Mouse (Mus musculus): ENCODE data around the gene Gm45808. TPM values are rescaled to one million over a fixed set of nuclear protein-coding genes. Genes with fewer than 3 reads are reported as not detected.

The Gm45808 gene
- polyA plus RNA-seq, 1 experiment from 2014 or later, result not detected

DNA sequence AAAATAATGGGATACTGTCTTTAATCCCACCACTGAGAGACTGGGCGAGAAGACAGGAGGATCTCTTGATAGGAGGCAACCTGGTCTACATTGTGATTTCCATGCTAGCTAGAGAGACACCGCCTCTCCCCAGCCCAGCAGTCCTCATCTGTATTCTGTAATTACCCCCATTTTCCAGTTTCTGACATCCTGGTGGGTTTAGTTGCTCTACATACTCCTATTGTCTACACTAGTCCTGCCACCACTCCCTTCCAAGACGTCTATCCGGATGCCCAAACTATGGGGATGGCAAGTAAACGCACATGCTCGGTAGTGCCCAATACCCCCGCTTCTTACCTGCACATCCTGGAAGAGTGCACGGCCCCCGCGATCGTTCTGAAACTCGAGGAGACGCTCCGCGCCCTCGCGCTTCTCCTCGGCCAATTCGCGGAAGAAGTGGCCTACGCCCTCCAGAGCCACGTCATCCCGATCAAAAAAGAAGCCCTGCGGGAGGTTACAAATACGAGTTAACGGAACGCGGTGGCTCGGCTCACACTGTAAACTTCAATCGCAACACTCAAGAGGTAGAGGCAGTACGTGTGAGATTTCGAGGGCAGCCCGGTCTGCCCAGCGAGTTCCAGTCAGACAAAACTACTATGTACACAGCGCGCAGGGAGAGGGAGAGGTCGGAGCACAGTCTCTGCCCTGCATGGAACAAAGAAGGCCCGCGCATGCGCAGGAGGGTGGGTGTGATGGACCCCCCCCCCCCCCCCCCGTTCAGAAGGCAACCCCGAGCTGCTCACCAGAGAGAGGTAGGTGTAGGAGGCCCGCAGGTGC lies 27.7 kb downstream of the Gm45808 start:
- Histone ChIP-seq H3K4me2 (peak overlapping the region; percentile 76), H3K36me3 (peaks cover 51% of the 10 kb centered on the region), H3K9ac (peak overlapping the region; percentile 76), H3K9me3 (replicated peaks) (no peaks in the 10 kb centered on the region), H3K27me3 (no peaks in the 10 kb centered on the region), H3K27ac (peak overlapping the region; percentile 85), H3K4me1 (replicated peaks) (peaks cover 43% of the 10 kb centered on the region), H3K4me3 (peak overlapping the region; percentile 72)
- ATAC-seq (replicated peaks; ENCODE audit: insufficient number of reproducible peaks, insufficient read depth, low FRiP score, low read depth), result peak; percentile 72
- WGBS, result under 1% methylated on average over 42 of the region's 43 CpGs

DNA sequence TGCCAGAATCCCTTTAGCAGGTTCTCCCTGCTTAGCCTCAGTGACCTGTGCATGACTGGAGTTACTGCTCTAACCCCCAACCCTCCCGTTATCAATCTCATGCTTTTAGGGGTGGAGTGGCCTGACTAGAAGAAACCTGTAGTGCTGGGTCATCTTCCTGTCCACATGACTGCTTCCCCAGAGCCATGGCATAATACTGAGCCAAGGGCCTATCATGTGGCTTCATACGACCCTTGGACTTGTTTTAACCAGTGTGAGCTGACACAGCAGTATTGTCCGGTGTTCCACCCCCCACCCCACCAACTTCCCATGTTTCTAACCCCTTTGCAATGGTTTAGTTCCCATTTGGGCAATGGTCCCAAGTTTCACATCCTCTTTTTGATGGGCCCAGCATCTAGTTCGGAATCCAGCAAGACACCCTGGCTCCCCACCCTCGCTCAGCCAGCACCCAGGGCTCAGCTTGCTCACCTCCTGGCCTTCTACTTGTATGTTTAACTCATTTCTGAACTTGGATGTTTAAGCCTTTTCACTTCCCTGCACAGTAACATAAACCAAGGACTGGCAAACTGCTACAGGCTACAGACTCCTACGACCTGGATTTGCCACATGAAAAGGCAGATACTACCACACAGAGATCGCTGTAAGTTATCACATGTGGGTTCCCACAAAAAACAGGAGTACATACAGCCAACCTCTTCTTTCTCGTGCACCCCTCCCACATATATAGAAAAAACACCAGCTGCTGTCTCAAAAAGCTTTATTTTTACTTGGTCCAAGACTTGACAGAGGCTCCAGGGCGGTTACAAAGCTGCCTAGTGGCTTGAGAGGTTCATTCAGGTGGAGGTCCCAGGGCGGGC lies 29.2 kb downstream of the Gm45808 start:
- Histone ChIP-seq H3K27ac (peak overlapping the region; percentile 59), H3K4me2 (peak overlapping the region; percentile 76), H3K27me3 (no peaks in the 10 kb centered on the region), H3K36me3 (peaks cover 49% of the 10 kb centered on the region), H3K4me3 (peak overlapping the region; percentile 72), H3K4me1 (replicated peaks) (peaks cover 43% of the 10 kb centered on the region), H3K9me3 (replicated peaks) (no peaks in the 10 kb centered on the region), H3K9ac (peak overlapping the region; percentile 76)
- 48% methylated on average over 10 of the region's 10 CpGs for WGBS
- ATAC-seq (replicated peaks; ENCODE audit: insufficient number of reproducible peaks, insufficient read depth, low FRiP score, low read depth), result no peak

DNA sequence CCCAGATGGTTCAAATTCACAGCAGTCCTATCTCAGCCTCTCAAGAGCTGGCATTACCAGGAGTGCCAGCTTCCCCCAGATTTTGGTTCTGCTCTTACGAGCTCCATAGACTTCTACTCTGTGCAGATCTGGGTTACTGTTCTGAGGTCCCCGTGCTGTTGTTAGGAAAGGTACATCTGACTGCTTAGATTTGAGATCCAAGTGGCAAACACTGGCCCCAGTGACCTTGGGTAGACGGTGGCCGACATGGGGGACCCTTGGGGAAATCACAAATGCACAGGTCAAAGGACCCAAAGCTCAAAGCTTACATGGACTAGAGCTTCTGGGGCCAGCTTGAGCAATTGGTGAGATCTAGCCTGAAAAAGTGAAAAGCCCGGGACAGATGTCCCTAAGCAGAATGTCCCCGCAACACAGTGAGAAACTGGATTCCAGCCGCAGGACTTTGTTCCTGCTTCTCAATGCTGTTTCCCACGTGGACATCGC lies 29.8 kb downstream of the Gm45808 start:
- Histone ChIP-seq H3K4me3 (no peak overlapping the region), H3K9ac (0 out of 2 replicates have a peak overlapping the region, but pooled peaks have one; percentile 76), H3K27me3 (no peaks in the 10 kb centered on the region), H3K36me3 (peaks cover 49% of the 10 kb centered on the region), H3K4me2 (peak overlapping the region; percentile 76), H3K9me3 (replicated peaks) (no peaks in the 10 kb centered on the region), H3K4me1 (replicated peaks) (peaks cover 43% of the 10 kb centered on the region), H3K27ac (peak overlapping the region; percentile 59)
- 41% methylated on average over 9 of the region's 9 CpGs for WGBS
- no peak for ATAC-seq (replicated peaks; ENCODE audit: insufficient number of reproducible peaks, insufficient read depth, low FRiP score, low read depth)

DNA sequence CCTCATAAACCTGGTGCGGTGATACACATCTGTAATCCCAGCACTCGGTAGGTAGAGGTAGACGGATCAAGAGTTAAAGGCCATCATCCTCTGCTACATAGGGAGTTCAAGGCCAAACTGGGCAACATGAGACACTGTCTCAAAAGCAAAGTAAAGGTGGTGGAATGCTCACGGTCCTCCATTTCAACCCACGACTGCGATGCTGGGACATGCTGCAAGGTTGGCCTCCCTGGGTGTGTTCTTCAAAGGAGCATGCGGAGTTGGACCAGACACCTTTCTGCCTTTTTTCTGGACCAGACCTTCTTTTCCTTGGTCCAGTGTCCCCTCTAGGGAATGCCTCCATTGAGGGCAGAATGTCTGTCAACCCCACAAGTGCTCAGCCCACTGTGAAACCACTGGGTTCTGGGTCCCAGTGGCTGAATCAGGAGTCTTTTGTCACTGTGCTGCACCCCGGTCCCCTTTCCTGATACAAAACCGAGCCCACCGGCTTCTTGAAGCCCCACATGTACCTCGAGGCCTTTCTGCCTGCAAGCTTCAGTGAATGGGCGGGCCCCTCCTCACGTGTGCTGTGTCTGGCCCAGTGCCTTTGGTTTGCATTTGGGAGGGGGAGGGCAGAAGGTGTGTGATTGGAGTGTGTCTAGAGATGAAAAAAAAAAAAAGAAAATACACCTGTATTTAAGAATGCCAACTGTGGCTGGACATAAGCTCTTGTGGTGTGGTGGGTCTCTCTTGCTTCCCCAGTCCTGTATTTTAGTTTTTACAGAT lies 30.5 kb downstream of the Gm45808 start:
- Histone ChIP-seq H3K9me3 (replicated peaks) (no peaks in the 10 kb centered on the region), H3K36me3 (peaks cover 50% of the 10 kb centered on the region), H3K4me2 (no peak overlapping the region), H3K4me1 (replicated peaks) (peaks cover 38% of the 10 kb centered on the region), H3K4me3 (no peak overlapping the region), H3K9ac (no peak overlapping the region), H3K27me3 (no peaks in the 10 kb centered on the region), H3K27ac (no peak overlapping the region)
- WGBS, result 68% methylated on average over 13 of the region's 13 CpGs
- no peak for ATAC-seq (replicated peaks; ENCODE audit: insufficient number of reproducible peaks, insufficient read depth, low FRiP score, low read depth)

DNA sequence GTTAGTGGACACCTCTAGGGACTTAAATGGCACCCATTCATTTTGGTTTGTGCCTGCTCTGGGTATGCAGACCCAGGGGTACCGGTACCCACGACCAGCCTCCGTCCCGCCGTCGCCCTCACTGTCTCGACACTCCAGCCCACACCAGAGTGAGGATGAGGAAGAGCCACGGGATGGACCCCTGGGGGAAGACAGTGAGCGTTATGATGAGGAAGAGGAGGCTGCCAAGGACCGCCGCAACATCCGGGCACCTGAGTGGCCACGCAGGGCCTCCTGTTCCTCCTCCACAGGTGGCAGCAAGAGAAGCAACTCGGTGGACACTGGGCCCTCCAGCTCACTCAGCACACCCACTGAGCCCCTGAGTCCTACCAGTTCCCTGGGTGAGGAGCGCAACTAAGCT lies 31.6 kb downstream of the Gm45808 start:
- Histone ChIP-seq H3K27me3 (no peaks in the 10 kb centered on the region), H3K4me2 (no peak overlapping the region), H3K9me3 (replicated peaks) (no peaks in the 10 kb centered on the region), H3K27ac (no peak overlapping the region), H3K36me3 (peaks cover 56% of the 10 kb centered on the region), H3K9ac (no peak overlapping the region), H3K4me3 (no peak overlapping the region), H3K4me1 (replicated peaks) (peaks cover 27% of the 10 kb centered on the region)
- WGBS, result 90% methylated on average over 15 of the region's 15 CpGs
- no peak for ATAC-seq (replicated peaks; ENCODE audit: insufficient number of reproducible peaks, insufficient read depth, low FRiP score, low read depth)

DNA sequence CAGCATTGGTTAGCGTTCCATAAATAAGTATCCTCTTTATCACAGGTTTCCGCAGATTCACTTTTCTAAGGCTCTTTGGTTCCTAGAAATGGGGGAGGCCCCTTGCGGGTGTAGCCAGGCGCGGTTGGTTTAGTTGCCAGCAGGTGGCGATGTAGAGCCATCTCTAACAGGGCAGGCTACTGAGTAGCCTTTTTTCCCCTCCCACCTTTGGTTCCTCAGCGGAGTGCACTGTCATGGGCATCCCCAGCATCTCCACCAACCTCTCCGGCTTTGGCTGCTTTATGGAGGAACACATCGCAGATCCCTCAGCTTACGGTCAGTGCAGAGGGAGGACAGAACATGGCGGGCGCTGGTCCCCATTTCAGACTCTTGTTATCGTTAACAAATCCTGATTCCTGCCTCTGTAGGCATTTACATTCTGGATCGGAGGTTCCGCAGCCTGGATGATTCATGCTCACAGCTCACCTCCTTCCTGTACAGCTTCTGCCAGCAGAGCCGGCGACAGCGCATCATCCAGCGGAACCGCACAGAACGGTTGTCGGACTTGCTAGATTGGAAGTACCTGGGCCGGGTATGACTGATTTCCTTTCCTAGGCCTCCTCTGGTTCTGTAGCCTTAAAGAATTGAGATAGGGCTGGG lies 35.1 kb downstream of the Gm45808 start:
- 56% methylated on average over 23 of the region's 23 CpGs for WGBS
- H3K4me3 ChIP-seq, result no peak overlapping the region
- H3K9ac ChIP-seq, result no peak overlapping the region
- peak; percentile 37; the same call in 1 of the 2 replicates for ATAC-seq (replicated peaks; ENCODE audit: insufficient number of reproducible peaks, insufficient read depth, low FRiP score, low read depth)
- H3K36me3 ChIP-seq, result peaks cover 63% of the 10 kb centered on the region
- no peak overlapping the region for H3K4me2 ChIP-seq
- H3K27me3 ChIP-seq, result no peaks in the 10 kb centered on the region
- no peak overlapping the region for H3K27ac ChIP-seq
- no peaks in the 10 kb centered on the region for H3K9me3 ChIP-seq (replicated peaks)
- H3K4me1 ChIP-seq (replicated peaks), result peaks cover 13% of the 10 kb centered on the region

DNA sequence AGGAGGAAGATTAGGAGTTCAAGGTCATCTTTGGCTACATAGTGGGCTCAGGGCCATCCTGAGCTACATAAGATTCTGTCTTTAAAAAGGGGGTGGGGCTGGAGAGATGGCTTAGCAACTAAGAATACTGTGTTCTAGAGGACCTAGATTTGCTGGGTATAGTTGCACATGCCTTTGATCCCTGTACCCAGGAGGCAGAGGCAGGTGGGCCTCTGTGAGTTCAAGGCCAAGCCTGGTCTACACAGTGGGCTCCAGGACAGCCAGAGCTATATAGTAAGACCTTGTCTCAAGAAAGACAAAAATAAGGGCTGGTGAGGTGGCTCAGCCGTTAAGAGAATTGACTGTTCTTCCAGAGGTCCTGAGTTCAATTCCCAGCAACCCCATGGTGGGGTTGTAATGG lies 36.6 kb downstream of the Gm45808 start:
- no peak overlapping the region for H3K4me2 ChIP-seq
- H3K9me3 ChIP-seq (replicated peaks), result no peaks in the 10 kb centered on the region
- no peak overlapping the region for H3K9ac ChIP-seq
- H3K4me3 ChIP-seq, result no peak overlapping the region
- no peaks in the 10 kb centered on the region for H3K27me3 ChIP-seq
- 86% methylated on average over 1 of the region's 1 CpGs for WGBS
- H3K4me1 ChIP-seq (replicated peaks), result peaks cover 7% of the 10 kb centered on the region; the same call in 1 of the 2 replicates
- ATAC-seq (replicated peaks; ENCODE audit: insufficient number of reproducible peaks, insufficient read depth, low FRiP score, low read depth), result no peak
- H3K36me3 ChIP-seq, result peaks cover 70% of the 10 kb centered on the region
- H3K27ac ChIP-seq, result no peak overlapping the region

DNA sequence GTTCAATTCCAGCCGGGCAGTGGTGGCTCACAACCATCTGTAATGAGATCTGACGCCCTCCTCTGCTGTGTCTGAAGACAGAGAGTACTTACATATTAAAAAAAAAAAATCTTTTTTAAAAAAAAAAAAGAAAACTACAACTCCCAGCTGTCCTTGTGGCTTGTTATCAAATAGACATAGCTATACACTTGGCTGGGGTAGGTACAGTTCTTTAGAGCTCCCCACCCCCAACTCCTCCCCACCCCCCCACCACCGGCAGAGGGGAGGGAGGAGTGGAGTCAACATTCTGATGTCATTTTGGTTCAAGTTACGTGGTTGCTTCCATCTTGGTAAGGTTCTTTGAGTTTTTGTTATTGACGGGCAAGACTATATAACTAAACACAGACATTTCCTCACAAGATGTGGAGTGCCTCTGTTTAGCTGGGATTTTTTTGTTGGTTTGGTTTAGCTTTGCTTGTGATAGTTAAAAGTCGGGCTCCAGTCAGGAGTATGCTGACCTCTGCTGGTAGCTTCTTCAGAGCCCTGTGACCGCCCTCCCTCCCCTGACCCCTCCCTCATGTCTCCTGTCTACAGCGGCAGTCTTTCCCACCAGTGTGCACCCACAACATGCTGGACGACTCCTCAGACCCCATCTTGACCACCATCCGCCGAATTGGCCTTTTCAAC lies 39.2 kb downstream of the Gm45808 start:
- no peak overlapping the region for H3K4me3 ChIP-seq
- peaks cover 7% of the 10 kb centered on the region; the same call in 1 of the 2 replicates for H3K4me1 ChIP-seq (replicated peaks)
- H3K36me3 ChIP-seq, result peaks cover 73% of the 10 kb centered on the region
- no peak overlapping the region for H3K4me2 ChIP-seq
- H3K27me3 ChIP-seq, result no peaks in the 10 kb centered on the region
- 0 out of 2 replicates have a peak, but pooled peaks have one; percentile 21 for ATAC-seq (replicated peaks; ENCODE audit: insufficient number of reproducible peaks, insufficient read depth, low FRiP score, low read depth)
- 27% methylated on average over 11 of the region's 11 CpGs for WGBS
- no peak overlapping the region; the same call in 1 of the 2 replicates for H3K9ac ChIP-seq
- no peak overlapping the region for H3K27ac ChIP-seq
- no peaks in the 10 kb centered on the region for H3K9me3 ChIP-seq (replicated peaks)

DNA sequence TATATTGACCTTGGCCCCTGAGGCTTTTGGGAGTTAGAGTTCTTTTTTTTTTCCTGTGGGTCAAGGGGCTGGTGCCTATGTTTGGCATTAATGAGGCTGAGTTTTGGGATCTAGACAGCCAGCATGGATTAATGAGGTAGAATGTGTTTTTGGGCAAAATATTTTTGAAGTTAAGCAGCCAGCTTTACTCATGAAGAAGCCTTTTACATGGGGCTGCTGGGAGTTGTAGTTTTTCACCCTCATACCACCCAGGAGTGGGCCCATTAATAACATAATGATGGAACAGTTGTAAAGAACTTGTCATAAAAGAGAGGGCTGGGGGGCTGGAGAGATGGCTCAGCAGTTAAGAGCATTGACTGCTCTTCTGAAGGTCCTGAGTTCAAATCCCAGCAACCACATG lies 40.0 kb downstream of the Gm45808 start:
- Histone ChIP-seq H3K4me2 (no peak overlapping the region), H3K27me3 (no peaks in the 10 kb centered on the region), H3K9ac (no peak overlapping the region), H3K4me1 (replicated peaks) (peaks cover 7% of the 10 kb centered on the region; the same call in 1 of the 2 replicates), H3K36me3 (peaks cover 70% of the 10 kb centered on the region), H3K9me3 (replicated peaks) (no peaks in the 10 kb centered on the region), H3K4me3 (no peak overlapping the region), H3K27ac (no peak overlapping the region)
- ATAC-seq (replicated peaks; ENCODE audit: insufficient number of reproducible peaks, insufficient read depth, low FRiP score, low read depth), result no peak
